Mouse (Mus musculus) bone marrow macrophage, adult 2 months (primary cell): ENCODE results near the gene Lrrc34.

Source experiments
- CTCF ChIP-seq: IDR thresholded peaks from 2 replicates; pipeline ENCODE4 v1.5.1; 2012; ENCODE audit warnings: low read depth, mild to moderate bottlenecking, low read length, moderate library complexity
- POLR2A ChIP-seq: IDR thresholded peaks from 2 replicates; pipeline ENCODE4 v1.6.1; 2012; ENCODE audit warnings: mild to moderate bottlenecking, low read depth, low read length, borderline replicate concordance

DNA sequence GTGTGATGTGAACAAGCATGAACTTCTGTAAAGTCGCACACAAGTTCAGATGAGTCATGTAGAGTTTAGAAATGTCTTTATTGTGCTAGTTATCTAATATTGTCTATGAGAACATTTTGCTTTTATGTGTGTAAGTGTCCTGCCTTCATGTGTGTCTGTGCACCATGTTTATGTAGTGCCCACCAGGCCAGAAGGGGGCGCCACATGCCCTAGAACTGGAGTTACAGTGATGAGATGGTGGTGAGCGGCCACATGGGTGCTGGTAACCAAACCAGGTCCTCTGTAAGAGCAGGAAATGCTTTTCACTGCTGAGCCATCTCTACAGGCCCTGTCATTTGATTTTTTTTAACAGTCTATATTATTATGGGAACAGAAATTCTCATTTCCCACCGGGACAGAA, 12.0 kb downstream of the Lrrc34 start:
- no peak for TF ChIP-seq CTCF
- TF ChIP-seq POLR2A = no peak
